Mouse (Mus musculus): ENCODE measurements around the gene Pparg. TPM values are rescaled to one million over a fixed set of nuclear protein-coding genes. Genes with fewer than 3 reads are reported as not detected.

Gene Pparg
- 0.22 TPM in 1 of 2 replicates, not detected in the other for polyA plus RNA-seq (2014; fragmentation: Nextera tagmentation; extraction: Ambion mirVana)

DNA sequence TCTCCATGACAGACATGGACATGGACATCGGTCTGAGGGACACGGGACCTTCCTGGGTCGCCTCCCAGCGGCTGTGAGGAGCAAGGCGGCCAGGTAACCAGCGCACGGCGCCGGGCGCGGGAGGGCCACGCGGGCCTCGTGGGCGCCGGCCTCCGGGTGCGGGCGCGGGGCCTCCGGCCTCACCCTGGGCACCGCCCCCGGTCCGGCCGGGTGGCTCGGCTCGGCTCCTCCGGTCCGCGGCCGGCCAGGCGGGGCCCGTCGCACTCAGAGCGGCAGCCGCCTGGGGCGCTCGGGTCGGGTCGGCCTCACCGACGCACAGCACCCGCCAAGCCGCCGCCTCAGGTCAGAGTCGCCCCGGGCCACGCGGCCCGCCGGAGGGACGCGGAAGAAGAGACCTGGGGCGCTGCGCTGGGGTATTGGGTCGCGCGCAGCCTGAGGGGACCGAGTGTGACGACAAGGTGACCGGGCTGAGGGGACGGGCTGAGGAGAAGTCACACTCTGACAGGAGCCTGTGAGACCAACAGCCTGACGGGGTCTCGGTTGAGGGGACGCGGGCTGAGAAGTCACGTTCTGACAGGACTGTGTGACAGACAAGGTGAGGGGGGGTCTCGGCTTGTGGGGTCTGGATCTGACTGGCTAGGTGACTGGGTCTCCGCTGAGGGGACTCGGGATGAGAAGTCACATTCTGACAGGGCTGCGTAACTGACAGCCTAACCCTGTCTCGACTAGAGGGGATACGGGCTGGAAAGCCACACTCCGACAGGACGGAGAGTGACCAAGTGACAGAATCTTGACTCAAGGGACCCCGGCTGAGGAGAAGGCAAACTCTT is at the start of gene Pparg:
Pparg (plus strand) TSS at position 176 of the 830 bp plus-strand sequence.
- no peaks in the 10 kb centered on the region; the same call in 1 of the 2 replicates for H3K4me1 ChIP-seq (ENCODE audit: control insufficient read depth, insufficient read depth, low read length)
- H3K36me3 ChIP-seq (replicated peaks; ENCODE audit: control insufficient read depth, insufficient read depth, low read depth, low read length) = no peaks in the 10 kb centered on the region
- peak within 1 kb of the TSS; percentile 99 for H3K4me2 ChIP-seq (ENCODE audit: low read depth, low read length)
- peak within 1 kb of the TSS; percentile 55 for H3K9ac ChIP-seq (replicated peaks; ENCODE audit: low read length)
- H3K27me3 ChIP-seq (ENCODE audit: control insufficient read depth, insufficient read depth, low read length) = peaks cover 17% of the 10 kb centered on the region
- H3K4me3 ChIP-seq (ENCODE audit: low read depth, low read length) = peak within 1 kb of the TSS; percentile 55
- H3K27ac ChIP-seq (replicated peaks; ENCODE audit: low read depth, low read length) = no peak within 1 kb of the TSS
- ATAC-seq (replicated peaks; ENCODE audit: insufficient number of reproducible peaks, low FRiP score, low TSS enrichment, low read depth) (peak; percentile 89), DNase-seq (ENCODE audit: low spot score) (peak; percentile 56)
- 1% methylated on average over 69 of the region's 76 CpGs for WGBS
- peaks cover 5% of the 10 kb centered on the region for H3K9me3 ChIP-seq (replicated peaks; ENCODE audit: control insufficient read depth, low read length)

DNA sequence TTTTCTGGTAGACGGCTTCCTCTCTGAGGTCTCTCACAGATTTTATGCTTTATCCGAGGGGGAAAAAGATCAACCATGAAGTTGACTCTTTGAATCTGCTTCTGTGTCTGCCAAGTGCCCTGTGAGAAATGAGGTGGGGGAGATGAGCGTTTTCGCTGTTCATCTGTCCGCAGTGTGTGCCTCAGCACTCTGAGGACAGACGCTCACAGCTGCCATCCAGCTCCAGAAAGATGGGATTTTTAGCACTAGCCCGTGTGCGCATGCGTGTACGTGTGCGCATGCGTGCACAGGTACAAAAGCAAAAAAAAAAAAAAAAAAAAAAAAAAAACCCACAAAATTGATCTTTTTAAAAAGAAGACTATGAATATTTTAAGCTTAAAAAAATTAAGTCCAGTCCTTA is 48.0 kb upstream of the Pparg start:
- H3K4me2 ChIP-seq (ENCODE audit: low read depth, low read length) = no peak overlapping the region
- DNase-seq (ENCODE audit: low spot score) = no peak
- no peaks in the 10 kb centered on the region for H3K9me3 ChIP-seq (replicated peaks; ENCODE audit: control insufficient read depth, low read length)

DNA sequence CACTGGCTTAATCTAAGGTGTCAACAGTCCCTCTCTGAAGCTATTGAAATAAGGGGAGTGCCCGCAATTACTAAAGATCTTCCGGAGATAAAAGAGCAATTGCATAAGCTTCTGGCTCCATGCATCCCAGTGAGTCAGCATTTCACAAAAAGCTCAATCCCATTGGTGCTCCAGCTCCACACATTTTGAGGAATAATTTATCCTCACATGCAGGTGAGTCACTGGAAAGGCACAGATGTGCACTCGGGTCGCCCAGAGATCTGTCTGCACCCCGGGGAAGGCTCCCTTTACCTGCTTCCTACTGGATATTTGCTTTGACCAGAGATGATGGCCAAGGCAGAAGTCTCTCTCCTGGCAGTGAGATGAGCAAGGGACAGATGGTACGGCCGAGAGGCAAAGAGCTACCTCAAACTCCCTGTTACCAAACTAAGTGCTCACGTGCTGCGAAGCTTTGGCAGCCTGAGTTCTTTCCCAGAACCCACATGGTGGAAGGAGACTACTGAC is 47.5 kb upstream of the Pparg start:
- no peak for ATAC-seq (replicated peaks; ENCODE audit: insufficient number of reproducible peaks, low FRiP score, low TSS enrichment, low read depth)

More for the DNA sequence above, 48.0 kb upstream of the Pparg start:
- 84% methylated on average over 12 of the region's 12 CpGs for WGBS
- Histone ChIP-seq H3K4me3 (ENCODE audit: low read depth, low read length) (no peak overlapping the region), H3K36me3 (replicated peaks; ENCODE audit: control insufficient read depth, insufficient read depth, low read depth, low read length) (no peaks in the 10 kb centered on the region), H3K4me1 (ENCODE audit: control insufficient read depth, insufficient read depth, low read length) (no peaks in the 10 kb centered on the region), H3K9ac (replicated peaks; ENCODE audit: low read length) (no peak overlapping the region), H3K27ac (replicated peaks; ENCODE audit: low read depth, low read length) (no peak overlapping the region), H3K27me3 (ENCODE audit: control insufficient read depth, insufficient read depth, low read length) (no peaks in the 10 kb centered on the region)
- ATAC-seq (replicated peaks; ENCODE audit: insufficient number of reproducible peaks, low FRiP score, low TSS enrichment, low read depth) = no peak

DNA sequence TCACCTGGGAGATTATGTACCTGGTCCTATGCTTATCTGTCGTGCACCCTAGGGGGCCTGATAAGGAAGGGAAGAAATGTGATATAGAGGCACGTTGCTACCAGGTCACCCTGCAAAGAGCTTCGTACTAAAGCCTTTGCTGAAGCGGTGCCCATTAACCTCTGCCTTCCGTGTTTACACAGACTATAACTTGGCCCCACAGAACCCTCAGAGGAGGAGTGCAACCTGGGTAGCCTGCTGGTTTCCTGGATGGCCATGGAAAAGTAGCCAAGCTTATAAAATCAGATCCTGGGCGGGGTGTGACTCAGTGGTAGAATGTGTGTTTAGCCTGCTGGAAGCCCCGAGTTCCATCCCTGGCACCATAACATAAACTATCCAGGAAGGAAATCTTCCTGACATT is 46.8 kb upstream of the Pparg start:
- WGBS = 78% methylated on average over 7 of the region's 7 CpGs

More for the DNA sequence above, 47.5 kb upstream of the Pparg start:
- Histone ChIP-seq H3K4me2 (ENCODE audit: low read depth, low read length) (no peak overlapping the region), H3K27ac (replicated peaks; ENCODE audit: low read depth, low read length) (no peak overlapping the region), H3K4me3 (ENCODE audit: low read depth, low read length) (no peak overlapping the region), H3K36me3 (replicated peaks; ENCODE audit: control insufficient read depth, insufficient read depth, low read depth, low read length) (no peaks in the 10 kb centered on the region), H3K27me3 (ENCODE audit: control insufficient read depth, insufficient read depth, low read length) (no peaks in the 10 kb centered on the region), H3K4me1 (ENCODE audit: control insufficient read depth, insufficient read depth, low read length) (no peaks in the 10 kb centered on the region), H3K9ac (replicated peaks; ENCODE audit: low read length) (no peak overlapping the region), H3K9me3 (replicated peaks; ENCODE audit: control insufficient read depth, low read length) (no peaks in the 10 kb centered on the region)
- WGBS = 76% methylated on average over 9 of the region's 9 CpGs
- no peak for DNase-seq (ENCODE audit: low spot score)

DNA sequence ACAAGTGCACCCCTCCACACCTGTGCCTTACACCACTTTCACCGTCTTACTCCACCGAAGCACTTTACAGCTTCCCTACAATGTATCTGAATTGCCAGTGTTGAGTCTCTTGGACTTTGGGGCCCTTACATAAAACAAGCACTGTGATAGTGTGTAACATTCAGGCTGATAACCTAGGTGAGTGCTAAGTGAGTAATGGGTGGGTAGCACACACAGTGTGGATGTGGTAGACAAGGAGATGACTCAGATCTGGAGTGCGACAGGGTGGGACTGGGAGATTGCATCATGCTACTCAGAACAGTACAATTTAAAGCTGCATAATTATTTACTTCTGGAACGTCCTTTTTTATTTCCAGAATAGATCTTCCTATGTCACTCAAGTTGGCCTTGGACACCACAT is 45.0 kb upstream of the Pparg start:
- Histone ChIP-seq H3K4me3 (ENCODE audit: low read depth, low read length) (no peak overlapping the region), H3K9ac (replicated peaks; ENCODE audit: low read length) (no peak overlapping the region), H3K27me3 (ENCODE audit: control insufficient read depth, insufficient read depth, low read length) (no peaks in the 10 kb centered on the region), H3K27ac (replicated peaks; ENCODE audit: low read depth, low read length) (no peak overlapping the region), H3K9me3 (replicated peaks; ENCODE audit: control insufficient read depth, low read length) (no peaks in the 10 kb centered on the region), H3K4me2 (ENCODE audit: low read depth, low read length) (no peak overlapping the region), H3K36me3 (replicated peaks; ENCODE audit: control insufficient read depth, insufficient read depth, low read depth, low read length) (no peaks in the 10 kb centered on the region), H3K4me1 (ENCODE audit: control insufficient read depth, insufficient read depth, low read length) (no peaks in the 10 kb centered on the region)
- DNase-seq (ENCODE audit: low spot score) (no peak), ATAC-seq (replicated peaks; ENCODE audit: insufficient number of reproducible peaks, low FRiP score, low TSS enrichment, low read depth) (no peak)
- 89% methylated on average over 4 of the region's 4 CpGs for WGBS

More for the DNA sequence above, 46.8 kb upstream of the Pparg start:
- Histone ChIP-seq H3K36me3 (replicated peaks; ENCODE audit: control insufficient read depth, insufficient read depth, low read depth, low read length) (no peaks in the 10 kb centered on the region), H3K27ac (replicated peaks; ENCODE audit: low read depth, low read length) (no peak overlapping the region), H3K27me3 (ENCODE audit: control insufficient read depth, insufficient read depth, low read length) (no peaks in the 10 kb centered on the region), H3K4me2 (ENCODE audit: low read depth, low read length) (no peak overlapping the region), H3K9me3 (replicated peaks; ENCODE audit: control insufficient read depth, low read length) (no peaks in the 10 kb centered on the region), H3K9ac (replicated peaks; ENCODE audit: low read length) (no peak overlapping the region), H3K4me3 (ENCODE audit: low read depth, low read length) (no peak overlapping the region), H3K4me1 (ENCODE audit: control insufficient read depth, insufficient read depth, low read length) (no peaks in the 10 kb centered on the region)
- no peak for DNase-seq (ENCODE audit: low spot score)
- ATAC-seq (replicated peaks; ENCODE audit: insufficient number of reproducible peaks, low FRiP score, low TSS enrichment, low read depth) = no peak

DNA sequence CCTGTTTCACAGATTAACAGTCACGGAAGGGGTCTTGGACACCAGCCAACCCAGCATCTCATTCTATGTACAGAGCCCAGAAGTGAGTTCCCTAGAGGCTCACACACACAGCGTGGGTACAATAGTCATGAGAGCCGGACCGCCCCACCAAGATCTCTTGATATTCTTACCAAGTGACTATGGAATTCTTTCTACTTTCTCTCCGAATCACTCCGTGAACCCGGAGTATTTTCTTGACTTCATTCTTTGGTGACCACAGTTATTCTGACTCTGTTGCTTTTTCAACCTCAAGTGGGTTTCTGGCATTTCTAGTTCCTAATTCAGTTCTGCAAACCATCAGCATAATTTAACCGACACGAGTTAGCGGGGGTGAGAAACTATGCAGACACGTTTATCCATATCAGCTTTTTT is 43.9 kb upstream of the Pparg start:
- H3K4me3 ChIP-seq (ENCODE audit: low read depth, low read length) = no peak overlapping the region
- no peaks in the 10 kb centered on the region for H3K9me3 ChIP-seq (replicated peaks; ENCODE audit: control insufficient read depth, low read length)
- no peak overlapping the region for H3K9ac ChIP-seq (replicated peaks; ENCODE audit: low read length)
- no peak overlapping the region for H3K27ac ChIP-seq (replicated peaks; ENCODE audit: low read depth, low read length)
- no peak for DNase-seq (ENCODE audit: low spot score)
- H3K27me3 ChIP-seq (ENCODE audit: control insufficient read depth, insufficient read depth, low read length) = no peaks in the 10 kb centered on the region
- no peaks in the 10 kb centered on the region for H3K4me1 ChIP-seq (ENCODE audit: control insufficient read depth, insufficient read depth, low read length)
- no peak for ATAC-seq (replicated peaks; ENCODE audit: insufficient number of reproducible peaks, low FRiP score, low TSS enrichment, low read depth)
- H3K4me2 ChIP-seq (ENCODE audit: low read depth, low read length) = no peak overlapping the region
- WGBS = 80% methylated on average over 11 of the region's 11 CpGs
- H3K36me3 ChIP-seq (replicated peaks; ENCODE audit: control insufficient read depth, insufficient read depth, low read depth, low read length) = no peaks in the 10 kb centered on the region

DNA sequence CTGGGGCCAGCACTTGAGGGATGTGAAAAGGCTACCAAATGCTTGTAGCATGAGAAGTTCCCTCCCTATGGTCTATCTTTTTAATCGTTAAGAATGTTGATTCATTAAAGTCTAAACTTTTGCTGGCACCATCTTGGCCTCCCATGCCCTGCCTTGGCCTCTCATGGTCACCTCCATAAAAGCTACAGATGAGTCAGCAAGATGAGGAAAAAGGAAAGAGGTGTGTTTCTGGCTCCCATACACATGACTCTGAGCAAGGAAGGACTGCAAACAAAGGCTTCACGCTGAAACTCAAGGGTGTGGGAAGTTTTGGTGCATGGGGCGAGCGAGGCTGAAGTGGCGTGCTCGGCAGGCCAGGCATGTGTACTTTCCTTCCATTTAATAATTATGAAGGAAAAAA is 41.9 kb upstream of the Pparg start:
- Histone ChIP-seq H3K4me3 (ENCODE audit: low read depth, low read length) (no peak overlapping the region), H3K27ac (replicated peaks; ENCODE audit: low read depth, low read length) (no peak overlapping the region), H3K36me3 (replicated peaks; ENCODE audit: control insufficient read depth, insufficient read depth, low read depth, low read length) (no peaks in the 10 kb centered on the region), H3K9ac (replicated peaks; ENCODE audit: low read length) (no peak overlapping the region), H3K4me1 (ENCODE audit: control insufficient read depth, insufficient read depth, low read length) (no peaks in the 10 kb centered on the region), H3K4me2 (ENCODE audit: low read depth, low read length) (no peak overlapping the region), H3K27me3 (ENCODE audit: control insufficient read depth, insufficient read depth, low read length) (no peaks in the 10 kb centered on the region), H3K9me3 (replicated peaks; ENCODE audit: control insufficient read depth, low read length) (no peaks in the 10 kb centered on the region)
- ATAC-seq (replicated peaks; ENCODE audit: insufficient number of reproducible peaks, low FRiP score, low TSS enrichment, low read depth) (no peak), DNase-seq (ENCODE audit: low spot score) (no peak)
- 89% methylated on average over 6 of the region's 6 CpGs for WGBS

DNA sequence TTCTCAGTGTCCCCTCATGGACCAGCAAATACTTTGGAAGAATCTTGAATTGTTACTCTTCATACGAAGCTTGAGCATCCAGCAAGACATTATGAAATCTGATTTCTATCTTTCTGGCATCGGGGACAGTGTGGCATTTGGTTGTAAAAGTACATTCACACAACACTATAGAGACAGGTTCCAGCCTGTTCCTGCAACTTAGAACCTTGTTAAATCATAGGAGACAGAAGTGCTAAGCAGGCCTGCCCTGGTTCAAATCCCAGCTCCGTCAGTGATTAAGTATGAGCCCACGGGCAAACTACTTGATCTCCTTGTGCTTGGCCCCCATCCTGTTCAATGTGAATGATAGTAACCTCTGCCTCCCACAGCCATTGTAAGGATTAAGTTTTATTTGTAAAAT is 41.1 kb upstream of the Pparg start:
- Histone ChIP-seq H3K9me3 (replicated peaks; ENCODE audit: control insufficient read depth, low read length) (no peaks in the 10 kb centered on the region), H3K27me3 (ENCODE audit: control insufficient read depth, insufficient read depth, low read length) (no peaks in the 10 kb centered on the region), H3K36me3 (replicated peaks; ENCODE audit: control insufficient read depth, insufficient read depth, low read depth, low read length) (no peaks in the 10 kb centered on the region), H3K4me1 (ENCODE audit: control insufficient read depth, insufficient read depth, low read length) (no peaks in the 10 kb centered on the region), H3K4me3 (ENCODE audit: low read depth, low read length) (no peak overlapping the region), H3K27ac (replicated peaks; ENCODE audit: low read depth, low read length) (no peak overlapping the region), H3K4me2 (ENCODE audit: low read depth, low read length) (no peak overlapping the region), H3K9ac (replicated peaks; ENCODE audit: low read length) (no peak overlapping the region)
- 91% methylated on average over 4 of the region's 4 CpGs for WGBS
- DNase-seq (ENCODE audit: low spot score) (no peak), ATAC-seq (replicated peaks; ENCODE audit: insufficient number of reproducible peaks, low FRiP score, low TSS enrichment, low read depth) (no peak)

Data from embryonic facial prominence, embryonic 11.5 days (tissue).